Mouse (Mus musculus): Measurements from ENCODE around the gene Plp2.
"Not testable (repeated sequence)": the region's sequence is repeated elsewhere in the genome, so short reads cannot be mapped to it uniquely, and the experiment has no call there.

Plp2 gene

GRCm38 (mm10) chrX:7670921-7671623 lies at the start of gene Plp2:
Gene Plp2 (minus strand): TSS chrX:7671390.
- DNase-seq (ENCODE audit: low read depth, low spot score) = peak; percentile 51

GRCm38 (mm10) chrX:7716058-7716457 lies 44.9 kb upstream of the Plp2 start:
- peak; percentile 57 for DNase-seq (ENCODE audit: low read depth, low spot score)

DNA sequence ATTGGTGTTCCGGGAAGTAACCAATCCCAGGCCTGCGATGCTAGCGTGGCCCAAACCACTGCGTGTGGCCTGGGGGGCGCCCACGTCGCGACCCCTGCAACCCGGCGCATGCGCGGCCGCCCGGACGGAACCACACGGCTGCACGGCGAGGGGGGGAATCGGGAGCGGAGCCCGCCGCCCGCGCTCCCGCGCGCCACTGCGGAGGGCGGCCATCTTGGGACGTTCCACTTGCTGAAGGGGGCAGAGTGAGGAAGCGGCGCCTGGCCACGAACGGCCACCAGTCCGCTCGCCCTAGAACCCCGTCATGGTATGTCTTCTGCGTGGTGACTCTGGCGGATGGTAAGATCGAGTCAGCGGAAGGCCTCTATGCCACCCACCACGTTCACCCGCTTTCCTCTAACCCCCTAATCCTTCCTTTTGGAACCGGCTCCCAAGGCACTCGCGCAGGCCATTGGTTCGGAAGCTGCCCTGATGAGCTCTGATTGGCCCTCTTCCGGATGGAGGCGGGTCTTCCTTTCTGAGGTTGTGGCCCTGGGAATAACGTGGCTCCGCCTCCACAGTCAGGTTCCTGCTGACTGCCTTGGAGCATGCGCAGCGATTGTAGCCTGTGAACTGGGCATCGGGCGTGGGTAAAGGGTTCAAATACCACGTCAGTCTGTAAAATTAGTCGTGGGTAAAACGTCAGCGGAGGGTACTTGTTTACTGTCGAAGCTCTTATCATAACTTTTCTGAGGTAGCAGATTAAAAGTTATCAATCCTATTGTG lies 43.1 kb upstream of the Plp2 start, which contains the start of gene Wdr45:
Wdr45 (plus strand) TSS at position 199 of the 765 bp plus-strand sequence.
- DNase-seq (ENCODE audit: low read depth, low spot score) = peak; percentile 95

GRCm38 (mm10) chrX:7713764-7714134 lies 42.6 kb upstream of the Plp2 start:
- DNase-seq (ENCODE audit: low read depth, low spot score) = not testable (repeated sequence)

- DNase-seq (ENCODE audit: low read depth, low spot score) = peak; percentile 93
These were observed 25.8 kb upstream of the Plp2 start, which contains the start of gene Gpkow for GRCm38 (mm10) chrX:7696954-7697381. Gene Gpkow (plus strand): TSS chrX:7697131.

DNA sequence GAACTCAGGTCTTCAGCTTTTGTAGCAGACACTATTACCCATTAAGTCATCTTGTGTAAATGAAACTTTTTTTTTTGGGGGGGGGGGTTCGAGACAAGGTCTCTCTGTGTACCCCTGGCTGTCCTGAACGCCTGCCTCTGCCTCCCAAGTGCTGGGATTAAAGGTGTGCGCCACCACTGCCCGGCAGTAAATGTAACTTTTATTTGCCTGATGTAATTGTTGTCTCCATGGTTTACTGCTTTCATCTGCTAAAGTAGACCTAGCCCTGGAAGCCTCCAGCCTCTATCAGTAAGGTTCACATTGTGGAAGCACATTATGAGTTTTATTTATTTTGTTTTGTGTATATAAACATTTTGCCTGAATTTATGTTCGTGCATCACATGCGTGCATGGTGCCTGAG lies 25.3 kb upstream of the Plp2 start:
- no peak for DNase-seq (ENCODE audit: low read depth, low spot score)

DNA sequence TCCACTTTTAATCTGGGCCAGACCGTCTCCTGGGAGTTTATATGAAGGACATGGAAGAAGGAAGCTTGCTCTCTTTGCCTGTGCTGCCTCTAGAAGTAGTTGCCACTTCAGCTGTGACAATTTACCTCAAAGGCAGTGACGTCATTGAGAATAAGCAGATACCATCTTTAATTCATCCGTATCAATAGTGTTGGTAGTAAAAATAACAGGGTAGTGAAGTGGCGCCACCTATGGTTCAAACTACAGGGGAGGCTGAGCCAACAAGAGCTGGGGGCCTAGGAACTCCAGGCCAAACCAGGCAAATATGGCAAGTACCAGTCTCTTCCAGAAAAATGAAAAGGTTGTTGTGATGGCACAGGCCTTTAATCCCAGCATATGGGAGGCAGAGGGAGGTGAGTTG lies 21.7 kb upstream of the Plp2 start:
- peak; percentile 87 for DNase-seq (ENCODE audit: low read depth, low spot score)

GRCm38 (mm10) chrX:7690486-7690885 lies 19.3 kb upstream of the Plp2 start:
- DNase-seq (ENCODE audit: low read depth, low spot score) = no peak

DNA sequence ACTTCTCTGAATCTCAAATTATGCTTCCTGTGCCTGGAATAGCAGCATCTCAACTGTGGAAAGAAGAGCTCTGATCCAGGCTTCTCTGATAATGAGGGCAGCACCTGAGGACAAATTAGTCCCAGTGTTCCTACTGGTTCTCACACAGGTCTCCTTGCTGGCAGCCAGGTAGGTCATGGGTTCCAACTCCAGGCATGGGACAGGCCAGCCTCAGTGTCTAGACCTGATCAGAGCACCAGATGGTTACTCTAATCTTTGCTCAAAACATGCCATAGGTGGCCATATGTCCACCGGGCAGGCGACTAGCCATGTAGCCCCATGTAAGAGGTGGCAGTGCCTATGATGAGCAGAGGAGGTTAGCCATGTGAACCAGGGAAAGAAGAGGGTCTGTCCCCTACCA lies 17.1 kb upstream of the Plp2 start:
- DNase-seq (ENCODE audit: low read depth, low spot score) = no peak

DNA sequence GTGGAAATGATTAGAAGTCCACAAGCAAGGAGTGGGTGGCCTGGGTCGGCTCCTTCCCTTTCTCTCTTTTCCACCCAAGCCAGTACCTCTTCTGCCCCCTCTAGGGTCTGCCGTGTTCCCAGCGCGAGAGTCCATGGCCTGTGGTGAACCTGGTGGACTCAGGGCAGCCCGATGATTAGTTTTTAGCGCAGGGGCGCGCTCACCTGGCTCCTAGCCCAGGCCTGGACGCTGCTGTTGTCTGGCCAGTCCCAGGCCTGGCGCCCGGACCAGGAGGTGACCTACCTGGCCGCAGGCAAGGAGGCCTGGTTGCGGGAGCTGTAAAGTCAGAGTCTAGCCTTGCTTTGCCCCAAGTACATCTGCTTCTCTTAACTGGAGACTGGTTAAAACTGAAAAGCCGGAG lies 9.7 kb upstream of the Plp2 start, which contains the start of gene Magix:
Magix (minus strand) TSS at position 388 of the 400 bp plus-strand sequence.
- DNase-seq (ENCODE audit: low read depth, low spot score) = no peak

GRCm38 (mm10) chrX:7680057-7680412 lies 8.8 kb upstream of the Plp2 start:
- DNase-seq (ENCODE audit: low read depth, low spot score) = no peak

GRCm38 (mm10) chrX:7679405-7680056 lies 8.3 kb upstream of the Plp2 start:
- DNase-seq (ENCODE audit: low read depth, low spot score) = peak; percentile 95

DNA sequence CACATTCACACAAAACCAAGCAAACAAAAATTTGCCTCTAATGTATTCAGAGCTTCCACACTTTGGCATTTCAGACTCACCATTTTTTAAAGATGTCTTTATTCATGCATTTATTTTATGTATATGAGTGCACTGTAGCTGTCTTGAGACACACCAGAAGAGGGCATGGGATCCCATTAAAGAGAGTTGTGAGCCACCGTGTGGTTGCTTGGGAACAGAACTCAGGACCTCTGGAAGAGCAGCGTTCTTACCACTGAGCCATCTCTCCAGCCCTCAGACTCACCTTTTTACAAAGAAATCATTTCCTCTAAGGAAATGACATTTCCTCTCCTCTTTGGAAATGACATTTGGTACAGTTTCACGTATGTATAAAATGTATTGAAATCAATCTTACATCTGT lies 7.8 kb upstream of the Plp2 start:
- DNase-seq (ENCODE audit: low read depth, low spot score) = no peak

- peak; percentile 30 for DNase-seq (ENCODE audit: low read depth, low spot score)
These were observed 3.8 kb upstream of the Plp2 start for GRCm38 (mm10) chrX:7675001-7675380.

- peak; percentile 61 for DNase-seq (ENCODE audit: low read depth, low spot score)
These were observed 3.3 kb upstream of the Plp2 start for GRCm38 (mm10) chrX:7674284-7675000.

- DNase-seq (ENCODE audit: low read depth, low spot score) = peak; percentile 56
These were observed 2.5 kb upstream of the Plp2 start for GRCm38 (mm10) chrX:7673578-7674281.

GRCm38 (mm10) chrX:7672739-7673138 lies 1.5 kb upstream of the Plp2 start:
- DNase-seq (ENCODE audit: low read depth, low spot score) = no peak

- peak; percentile 66 for DNase-seq (ENCODE audit: low read depth, low spot score)
These were observed 754 bp downstream of the Plp2 start for GRCm38 (mm10) chrX:7670390-7670881.

DNA sequence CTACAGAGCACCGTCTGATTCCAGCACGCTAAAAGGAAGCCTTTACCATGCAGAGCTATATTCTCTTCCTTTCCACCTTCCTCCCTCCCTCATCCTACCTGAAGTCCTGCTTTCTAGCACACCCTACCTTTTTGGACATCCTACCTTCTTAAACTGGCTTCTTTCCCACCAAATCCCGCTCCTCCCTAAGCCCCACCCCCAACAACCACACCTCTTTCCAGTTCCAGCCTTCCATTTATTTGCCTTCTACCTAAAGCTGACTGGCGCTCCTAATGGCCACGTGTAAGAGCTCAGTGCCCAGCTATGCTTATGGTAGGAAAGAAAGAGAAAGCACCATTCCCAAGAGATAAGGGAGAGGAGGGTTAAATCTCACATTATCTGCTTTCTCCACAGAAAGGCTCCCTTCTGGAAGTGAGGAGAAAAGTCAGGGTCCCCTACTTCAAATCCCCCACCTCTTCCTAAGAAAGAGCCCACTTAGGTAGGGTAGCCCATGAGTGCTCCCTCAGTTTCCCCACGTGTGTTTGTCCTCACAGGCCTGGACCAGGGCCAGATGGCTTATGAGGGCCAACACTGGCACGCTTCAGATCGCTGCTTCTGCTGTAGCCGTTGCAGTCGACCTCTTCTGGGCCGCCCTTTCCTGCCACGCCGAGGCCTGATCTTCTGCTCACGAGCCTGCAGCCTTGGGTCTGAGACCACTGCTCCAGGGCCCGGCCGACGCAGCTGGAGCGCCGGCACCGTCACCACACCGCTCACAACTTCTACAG lies 5.3 kb downstream of the Plp2 start:
- DNase-seq (ENCODE audit: low read depth, low spot score) = no peak

DNA sequence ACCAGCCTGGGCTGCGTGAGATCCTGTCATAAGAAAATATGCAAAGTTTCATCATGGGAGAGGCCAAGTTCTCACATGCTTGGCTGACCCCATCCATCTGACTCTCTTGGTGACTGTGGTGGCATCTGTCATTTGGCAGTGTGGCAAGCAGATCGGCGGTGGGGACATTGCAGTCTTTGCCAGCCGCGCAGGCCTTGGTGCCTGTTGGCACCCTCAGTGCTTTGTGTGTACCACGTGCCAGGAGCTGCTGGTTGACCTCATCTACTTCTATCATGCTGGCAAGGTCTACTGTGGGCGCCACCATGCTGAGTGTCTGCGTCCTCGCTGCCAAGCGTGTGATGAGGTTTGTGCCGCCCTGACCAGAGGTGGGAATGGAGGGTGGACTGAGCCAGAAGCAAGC lies 6.4 kb downstream of the Plp2 start:
- DNase-seq (ENCODE audit: low read depth, low spot score) = no peak

Data from CD4-positive, CD25-positive, alpha-beta regulatory T cell, adult 2 months (primary cell).